Mouse (Mus musculus): ENCODE measurements around the gene Racgap1.
A peak's percentile ranks its signal among the peaks of the same experiment; 100 is the strongest.

Gene Racgap1

GRCm38 (mm10) chr15:99664600-99665451 lies 13.4 kb upstream of the Racgap1 start:
- peak; percentile 67 for DNase-seq

- DNase-seq = no peak
Measured at GRCm38 (mm10) chr15:99663964-99664599, 12.6 kb upstream of the Racgap1 start.

GRCm38 (mm10) chr15:99662371-99662770 lies 10.9 kb upstream of the Racgap1 start:
- no peak for DNase-seq

GRCm38 (mm10) chr15:99661121-99661830 lies 9.8 kb upstream of the Racgap1 start:
- no peak for DNase-seq

- DNase-seq = no peak
Measured at GRCm38 (mm10) chr15:99658437-99658836, 7.0 kb upstream of the Racgap1 start.

GRCm38 (mm10) chr15:99655956-99656355 lies 4.5 kb upstream of the Racgap1 start:
- DNase-seq = no peak

- DNase-seq = no peak
Measured at GRCm38 (mm10) chr15:99653876-99654275, 2.4 kb upstream of the Racgap1 start.

- no peak for DNase-seq
Measured at GRCm38 (mm10) chr15:99653291-99653690, 1.8 kb upstream of the Racgap1 start.

- no peak for DNase-seq
Measured at GRCm38 (mm10) chr15:99651984-99652872, 772 bp upstream of the Racgap1 start.

- DNase-seq = no peak
Measured at GRCm38 (mm10) chr15:99650304-99650703, 1.2 kb downstream of the Racgap1 start.

GRCm38 (mm10) chr15:99649067-99649761 lies 2.2 kb downstream of the Racgap1 start:
- no peak for DNase-seq

GRCm38 (mm10) chr15:99648326-99648725 lies 3.1 kb downstream of the Racgap1 start:
- no peak for DNase-seq

- DNase-seq = peak; percentile 33
Measured at GRCm38 (mm10) chr15:99644776-99645175, 6.7 kb downstream of the Racgap1 start.

GRCm38 (mm10) chr15:99643832-99644231 lies 7.6 kb downstream of the Racgap1 start:
- no peak for DNase-seq

- no peak for DNase-seq
Measured at GRCm38 (mm10) chr15:99642622-99643021, 8.8 kb downstream of the Racgap1 start.

GRCm38 (mm10) chr15:99638124-99638485 lies 13.4 kb downstream of the Racgap1 start:
- DNase-seq = no peak

- DNase-seq = no peak
Measured at GRCm38 (mm10) chr15:99637405-99638123, 13.9 kb downstream of the Racgap1 start.

- no peak for DNase-seq
Measured at GRCm38 (mm10) chr15:99634702-99635101, 16.8 kb downstream of the Racgap1 start.

GRCm38 (mm10) chr15:99631618-99632017 lies 19.8 kb downstream of the Racgap1 start:
- DNase-seq = no peak

GRCm38 (mm10) chr15:99622063-99622462 lies 29.4 kb downstream of the Racgap1 start:
- no peak for DNase-seq

GRCm38 (mm10) chr15:99619821-99620220 lies 31.6 kb downstream of the Racgap1 start:
- no peak for DNase-seq

All from right cerebral cortex, postnatal 4 days (tissue).